Mouse (Mus musculus) kidney, postnatal 0 days (tissue): ENCODE results near the gene Dnajb9. TPM values are rescaled to one million over a fixed set of nuclear protein-coding genes. Genes with fewer than 3 reads are reported as not detected.
"Not testable (repeated sequence)": the region's sequence is repeated elsewhere in the genome, so short reads cannot be mapped to it uniquely, and the experiment has no call there.

Experiments
- ATAC-seq: fragments of 200-750 bp; cut with Nextera tagmentation; replicated peaks from 2 replicates; pipeline ENCODE4 v1.8.0; 2017; ENCODE audit warnings: low read depth, moderate number of reproducible peaks, moderate TSS enrichment, moderate library complexity; ENCODE audit not compliant: low FRiP score
- DNase-seq: peaks from one replicate; pipeline ENCODE4 v3.0.0-alpha.2; 2016; ENCODE audit warnings: low spot score
- H3K27ac ChIP-seq: fragments of 300-500 bp; sonication (generic); 2 replicates; pipeline ENCODE4 v1.5.1; 2014; ENCODE audit warnings: mild to moderate bottlenecking
- H3K27me3 ChIP-seq: fragments of 300-500 bp; sonication (generic); 2 replicates; pipeline ENCODE4 v1.6.1; 2014; ENCODE audit warnings: low read length, mixed read lengths; ENCODE audit not compliant: insufficient read depth
- H3K36me3 ChIP-seq: fragments of 300-500 bp; sonication (generic); 2 replicates; pipeline ENCODE4 v1.6.1; 2014; ENCODE audit warnings: low read length, mixed read lengths; ENCODE audit not compliant: insufficient read depth
- H3K4me1 ChIP-seq: fragments of 300-500 bp; sonication (generic); replicated peaks from 2 replicates; pipeline ENCODE4 v1.6.1; 2014; ENCODE audit warnings: antibody characterized with exemption, low read length, mixed read lengths; ENCODE audit not compliant: insufficient read depth
- H3K4me2 ChIP-seq: fragments of 300-500 bp; sonication (generic); 2 replicates; pipeline ENCODE4 v1.6.1; 2014; ENCODE audit warnings: mild to moderate bottlenecking, low read length, moderate library complexity, mixed read lengths
- H3K4me3 ChIP-seq: fragments of 300-500 bp; sonication (generic); replicated peaks from 2 replicates; pipeline ENCODE4 v1.5.1; 2014; ENCODE audit warnings: low read depth, low read length
- H3K9ac ChIP-seq: fragments of 300-500 bp; sonication (generic); 2 replicates; pipeline ENCODE4 v1.6.1; 2014; ENCODE audit warnings: low read depth, low read length
- H3K9me3 ChIP-seq: fragments of 300-500 bp; sonication (generic); replicated peaks from 2 replicates; pipeline ENCODE4 v1.6.1; 2016; ENCODE audit warnings: low read length, inconsistent platforms, mixed read lengths
- CTCF ChIP-seq: IDR thresholded peaks from 2 replicates; pipeline ENCODE4 v1.5.1; 2016; ENCODE audit warnings: antibody characterized with exemption, low read depth, mild to moderate bottlenecking, moderate library complexity
- WGBS: fragments of 180-500 bp; shearing (Covaris S2); extraction: QIAGEN DNeasy Blood & Tissue Kit; methylation state at CpG from one replicate; pipeline ENCODE4 v1.1.7; 2014; 5-methylcytosine and 5-hydroxymethylcytosine counted together
- polyA plus RNA-seq: library from polyadenylated mRNA; unstranded; fragments of >200 nt; fragmentation: Nextera tagmentation; extraction: Ambion mirVana; gene quantifications from 2 replicates; pipeline ENCODE4 v1.2.1, GENCODE M21; 2015

The Dnajb9 gene
- polyA plus RNA-seq, 1 experiment from 2014 or later: 39.0 TPM

DNA sequence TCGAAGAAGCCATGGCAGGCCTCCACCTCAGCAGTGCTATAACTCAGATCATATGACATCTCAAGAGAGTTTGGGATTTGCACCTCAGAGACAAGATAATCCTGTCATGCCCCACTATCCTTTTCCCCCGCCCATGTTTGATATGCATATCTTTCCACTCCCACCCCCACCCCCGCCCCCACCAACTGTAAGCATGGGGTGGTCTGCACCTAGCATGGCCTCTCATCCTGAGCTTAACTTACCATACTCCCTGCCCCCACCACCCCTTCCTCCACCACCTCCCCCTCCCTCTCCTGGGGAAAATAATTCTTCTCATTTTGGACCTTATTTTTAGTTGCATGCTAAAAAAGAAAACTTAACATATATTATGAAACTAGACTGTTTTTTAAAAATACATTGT, 12.9 kb upstream of the Dnajb9 start:
- ATAC-seq (no peak), DNase-seq (no peak)
- H3K4me1 ChIP-seq: no peaks in the 10 kb centered on the region
- TF ChIP-seq CTCF: no peak
- H3K9me3 ChIP-seq: no peaks in the 10 kb centered on the region
- H3K27me3 ChIP-seq: no peaks in the 10 kb centered on the region
- no peak overlapping the region for H3K9ac ChIP-seq
- no peak overlapping the region for H3K27ac ChIP-seq
- no peak overlapping the region for H3K4me3 ChIP-seq
- H3K36me3 ChIP-seq: no peaks in the 10 kb centered on the region
- no peak overlapping the region for H3K4me2 ChIP-seq
- WGBS: 80% methylated on average over 3 of the region's 3 CpGs

DNA sequence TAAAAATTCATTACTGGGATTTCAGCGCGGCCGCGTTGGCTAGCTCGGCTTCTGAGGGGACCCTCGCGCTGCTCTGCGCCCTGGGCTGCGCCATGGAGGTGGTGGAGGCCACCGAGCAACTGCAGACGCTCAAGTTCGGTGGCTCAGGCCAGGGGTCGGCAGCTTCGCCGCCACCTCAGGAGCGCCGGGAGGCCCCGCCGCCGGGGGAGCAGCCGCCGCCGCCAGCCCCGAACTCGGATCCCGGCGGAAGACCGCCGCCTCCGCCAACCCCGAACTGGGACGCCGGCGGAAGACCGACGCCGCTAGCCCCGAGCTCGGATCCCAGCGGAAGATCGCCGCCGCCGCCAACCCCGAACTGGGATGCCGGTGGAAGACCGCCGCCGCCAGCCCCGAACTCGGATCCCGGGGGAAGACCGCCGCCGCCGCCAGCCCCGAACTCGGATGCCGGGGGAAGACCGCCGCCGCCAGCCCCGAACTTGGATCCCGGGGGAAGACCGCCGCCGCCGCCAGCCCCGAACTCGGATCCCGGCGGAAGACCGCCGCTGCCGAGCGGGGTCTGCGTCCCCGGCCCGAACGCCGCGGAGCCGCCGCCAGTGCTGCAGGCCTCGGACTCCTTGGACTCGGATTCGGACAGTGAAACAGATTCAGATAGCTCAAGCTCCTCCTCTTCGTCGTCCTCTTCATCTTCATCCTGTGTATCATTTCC, 11.7 kb upstream of the Dnajb9 start:
- ATAC-seq (peak; percentile 33; the same call in 1 of the 2 replicates), DNase-seq (no peak)

GRCm38 (mm10) chr12:44221070-44221469, 10.9 kb upstream of the Dnajb9 start, which contains the start of gene Pnpla8:
TSS of gene Pnpla8 (plus strand) at chr12:44221370.
- not testable (repeated sequence) for H3K27me3 ChIP-seq, H3K36me3 ChIP-seq, H3K9me3 ChIP-seq, DNase-seq, ATAC-seq, H3K4me1 ChIP-seq, H3K27ac ChIP-seq
- H3K4me3 ChIP-seq: peak within 1 kb of the TSS; percentile 67
- peak within 1 kb of the TSS; percentile 94 for H3K4me2 ChIP-seq
- 98% methylated on average over 2 of the region's 2 CpGs for whole genome bisulfite sequencing
- H3K9ac ChIP-seq: peak within 1 kb of the TSS; percentile 78

More for the DNA sequence above, 11.7 kb upstream of the Dnajb9 start:
- no peaks in the 10 kb centered on the region for H3K27me3 ChIP-seq
- no peaks in the 10 kb centered on the region for H3K9me3 ChIP-seq
- 2% methylated on average over 84 of the region's 89 CpGs for WGBS
- peak overlapping the region; percentile 78 for H3K9ac ChIP-seq
- peak overlapping the region; percentile 94 for H3K4me2 ChIP-seq
- no peak overlapping the region for H3K27ac ChIP-seq
- no peak for TF ChIP-seq CTCF
- H3K4me3 ChIP-seq: peak overlapping the region; percentile 67
- no peaks in the 10 kb centered on the region for H3K36me3 ChIP-seq
- no peaks in the 10 kb centered on the region for H3K4me1 ChIP-seq

GRCm38 (mm10) chr12:44211555-44211954, 1.4 kb upstream of the Dnajb9 start:
- WGBS: 95% methylated on average over 3 of the region's 3 CpGs
- no peak for TF ChIP-seq CTCF
- Histone ChIP-seq H3K27me3 (no peaks in the 10 kb centered on the region), H3K4me2 (no peak overlapping the region), H3K36me3 (no peaks in the 10 kb centered on the region), H3K27ac (no peak overlapping the region), H3K4me1 (no peaks in the 10 kb centered on the region), H3K9me3 (no peaks in the 10 kb centered on the region), H3K4me3 (no peak overlapping the region), H3K9ac (no peak overlapping the region)
- no peak for DNase-seq
- no peak for ATAC-seq

DNA sequence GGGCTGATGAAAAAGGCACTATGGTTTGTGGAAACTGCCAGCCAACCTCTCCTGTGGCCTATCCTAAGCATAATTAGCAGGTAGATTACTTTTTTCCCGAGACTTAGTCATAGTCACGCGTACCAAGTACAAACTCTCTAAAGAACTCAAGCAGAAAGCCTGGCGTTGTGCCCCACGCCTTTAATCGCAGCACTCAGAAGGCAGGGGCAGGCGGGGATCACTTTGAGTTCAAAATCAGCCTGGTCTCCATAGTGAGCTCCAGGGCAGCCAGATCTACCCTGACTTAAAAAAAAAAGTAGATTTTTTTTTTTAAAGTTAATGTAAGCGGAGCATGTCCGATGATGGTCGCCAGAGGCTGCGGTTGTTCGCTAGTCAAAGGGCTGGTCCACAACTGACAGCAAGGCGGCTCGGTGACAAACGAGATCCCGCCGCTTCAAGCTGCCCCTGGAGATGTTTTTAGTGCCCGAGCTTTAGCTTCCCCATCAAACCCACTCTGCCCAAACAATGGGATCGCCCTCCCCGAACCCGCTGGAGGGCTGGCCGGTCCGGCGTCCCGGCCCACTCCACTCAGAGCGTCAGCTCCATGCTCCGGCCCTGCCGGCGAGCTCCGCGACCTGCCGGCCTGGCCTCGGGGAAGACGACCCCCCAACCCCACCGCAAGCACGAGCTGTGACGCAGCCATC, 844 bp downstream of the Dnajb9 start:
- peak overlapping the region; percentile 95 for H3K9ac ChIP-seq
- DNase-seq: peak; percentile 54
- peak; percentile 14; the same call in 1 of the 2 replicates for TF ChIP-seq CTCF
- no peaks in the 10 kb centered on the region for H3K4me1 ChIP-seq
- H3K36me3 ChIP-seq: 0 out of 2 replicates have a peak, but pooled peaks cover 3% of the 10 kb centered on the region
- WGBS: 0% methylated on average over 37 of the region's 37 CpGs
- peak overlapping the region; percentile 84 for H3K4me2 ChIP-seq
- peak overlapping the region; percentile 91 for H3K4me3 ChIP-seq
- peak overlapping the region; percentile 97 for H3K27ac ChIP-seq
- H3K9me3 ChIP-seq: no peaks in the 10 kb centered on the region
- no peaks in the 10 kb centered on the region for H3K27me3 ChIP-seq
- peak; percentile 26; the same call in 1 of the 2 replicates for ATAC-seq

DNA sequence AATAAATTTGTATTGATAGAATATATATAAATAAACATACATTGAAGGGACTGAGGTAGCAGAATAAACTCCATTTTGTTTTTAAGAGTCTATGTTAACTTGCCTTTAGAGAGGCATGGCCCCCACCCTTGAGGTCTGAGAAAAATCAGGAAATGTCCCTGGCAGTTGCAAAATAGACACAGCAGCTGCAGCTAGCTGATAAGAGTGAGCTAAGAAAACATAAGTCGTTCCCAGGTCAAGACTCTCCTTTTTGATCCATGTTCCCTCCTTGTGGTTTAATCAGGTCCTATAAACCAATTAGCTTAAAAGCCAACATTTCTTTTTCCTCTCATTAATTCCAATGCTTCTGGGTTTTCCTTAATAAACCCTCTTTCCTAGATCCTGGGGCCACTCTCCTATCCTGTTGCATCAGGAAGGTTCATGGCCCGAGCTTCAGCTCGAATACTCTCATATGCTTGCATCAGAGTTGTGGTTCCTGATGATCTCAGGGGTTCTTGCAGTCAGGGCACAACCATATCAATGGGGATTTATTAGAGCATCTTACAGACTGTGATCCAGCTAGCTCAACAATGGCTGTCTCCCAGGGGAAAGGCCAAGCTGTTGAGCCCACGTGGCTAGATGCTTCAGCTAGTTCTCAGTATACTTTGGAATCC, 12.1 kb downstream of the Dnajb9 start:
- Histone ChIP-seq H3K4me2 (no peak overlapping the region), H3K4me1 (no peaks in the 10 kb centered on the region), H3K27me3 (no peaks in the 10 kb centered on the region), H3K4me3 (no peak overlapping the region), H3K36me3 (no peaks in the 10 kb centered on the region), H3K27ac (no peak overlapping the region), H3K9me3 (no peaks in the 10 kb centered on the region), H3K9ac (no peak overlapping the region)
- 31% methylated on average over 4 of the region's 4 CpGs for WGBS
- DNase-seq (peak; percentile 13), ATAC-seq (no peak)
- TF ChIP-seq CTCF: no peak
